Mouse (Mus musculus): ENCODE data around the gene Foxred2. TPM values are rescaled to one million over a fixed set of nuclear protein-coding genes. Genes with fewer than 3 reads are reported as not detected.

Foxred2 gene
- polyA plus RNA-seq, 1 experiment from 2014 or later: 1.7 TPM

DNA sequence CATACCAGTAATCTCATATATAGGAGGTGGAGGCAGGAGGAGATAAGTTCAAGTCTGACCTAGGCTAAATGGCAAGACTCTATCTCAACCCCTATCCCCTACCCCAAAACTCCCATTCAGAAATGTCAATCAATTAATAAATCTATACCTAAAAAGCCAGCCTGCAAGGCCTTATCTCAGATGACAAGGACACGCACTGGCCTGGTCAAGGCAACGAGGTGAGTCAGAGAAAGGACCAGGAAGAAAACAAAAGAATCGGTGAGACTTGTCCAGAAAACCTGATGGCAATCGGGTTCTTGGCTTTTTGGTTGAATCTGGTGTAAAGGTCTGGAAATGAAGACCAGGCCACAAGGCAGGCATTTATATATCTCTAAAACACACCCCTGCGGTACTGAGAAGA, 29.6 kb downstream of the Foxred2 start:
- Histone ChIP-seq H3K4me3 (peak overlapping the region; percentile 82), H3K27me3 (replicated peaks) (no peaks in the 10 kb centered on the region), H3K4me2 (peak overlapping the region; percentile 88)

DNA sequence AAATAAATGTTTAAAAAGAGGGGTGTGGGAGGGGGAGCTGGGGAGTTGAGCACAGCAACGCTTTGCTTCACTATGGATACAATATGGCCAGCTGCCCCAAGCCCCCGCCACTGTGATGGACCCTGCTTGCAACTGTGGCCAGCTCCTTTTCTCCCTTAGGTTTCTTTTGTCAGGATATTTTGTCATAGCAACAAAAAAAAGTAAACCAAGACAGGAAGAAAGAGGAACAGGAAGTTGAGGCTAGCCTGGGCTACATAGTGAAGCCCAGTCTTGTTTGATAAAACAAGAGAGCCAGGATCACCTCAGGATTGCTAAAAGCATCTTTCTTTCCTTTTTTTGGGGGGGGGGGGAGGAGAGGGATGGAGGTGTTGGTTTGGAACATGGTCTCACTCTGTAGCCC, 31.3 kb downstream of the Foxred2 start:
- Histone ChIP-seq H3K9me3 (replicated peaks) (no peaks in the 10 kb centered on the region), H3K4me1 (peaks cover 41% of the 10 kb centered on the region), H3K27me3 (replicated peaks) (no peaks in the 10 kb centered on the region), H3K9ac (no peak overlapping the region), H3K36me3 (peaks cover 76% of the 10 kb centered on the region), H3K4me2 (no peak overlapping the region), H3K4me3 (no peak overlapping the region), H3K27ac (no peak overlapping the region)
- no peak for ATAC-seq
- 84% methylated on average over 2 of the region's 2 CpGs for WGBS (ENCODE audit: insufficient replicate concordance)

More for the DNA sequence above, 29.6 kb downstream of the Foxred2 start:
- 71% methylated on average over 5 of the region's 5 CpGs for WGBS (ENCODE audit: insufficient replicate concordance)
- H3K4me1 ChIP-seq: peaks cover 54% of the 10 kb centered on the region
- no peaks in the 10 kb centered on the region for H3K9me3 ChIP-seq (replicated peaks)
- peak overlapping the region; percentile 16; the same call in 1 of the 2 replicates for H3K27ac ChIP-seq
- ATAC-seq: no peak
- H3K36me3 ChIP-seq: peaks cover 59% of the 10 kb centered on the region
- H3K9ac ChIP-seq: no peak overlapping the region; the same call in 1 of the 2 replicates

DNA sequence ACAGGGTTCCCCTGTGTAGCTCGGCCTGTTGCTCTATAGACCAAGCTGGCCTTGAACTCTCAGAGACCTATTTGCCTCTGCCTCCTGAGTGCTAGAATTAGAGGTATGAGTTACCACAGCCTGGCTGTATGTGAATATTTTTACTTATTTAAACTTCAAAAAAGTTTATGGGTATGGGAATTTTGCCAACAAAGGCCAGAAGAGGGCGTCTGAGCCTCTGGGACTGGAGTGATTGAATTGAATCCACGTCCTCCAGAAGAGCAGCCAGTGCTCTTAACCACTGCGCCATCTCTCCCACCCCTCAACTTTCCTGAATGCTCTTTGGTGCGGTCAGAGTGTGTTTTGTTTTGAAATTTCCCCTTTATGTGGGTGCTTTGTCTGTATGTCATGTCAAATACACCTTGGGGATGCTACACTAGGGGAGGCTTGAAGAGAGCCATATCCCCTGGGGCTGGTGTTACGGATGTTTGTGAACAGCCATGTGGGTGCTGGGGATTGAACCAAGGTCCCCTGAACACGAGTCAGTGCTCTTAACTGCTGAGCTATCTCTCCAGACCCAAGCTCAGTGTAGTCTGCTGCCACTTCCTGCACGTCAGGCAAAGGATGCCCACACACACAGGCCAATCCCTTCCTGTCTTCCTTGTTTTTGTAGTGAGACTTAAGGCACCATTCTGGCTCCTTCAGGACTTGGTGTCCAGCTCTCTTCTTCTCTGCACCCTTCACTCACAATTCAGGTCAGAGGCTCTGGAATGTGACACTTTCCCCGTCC, 33.1 kb downstream of the Foxred2 start:
- H3K9ac ChIP-seq: no peak overlapping the region
- H3K27me3 ChIP-seq (replicated peaks): no peaks in the 10 kb centered on the region
- no peak for ATAC-seq
- no peak overlapping the region for H3K4me3 ChIP-seq
- H3K4me2 ChIP-seq: no peak overlapping the region
- WGBS (ENCODE audit: insufficient replicate concordance): 65% methylated on average over 9 of the region's 9 CpGs
- H3K27ac ChIP-seq: peak overlapping the region; percentile 21
- H3K4me1 ChIP-seq: peaks cover 31% of the 10 kb centered on the region
- peaks cover 92% of the 10 kb centered on the region for H3K36me3 ChIP-seq
- H3K9me3 ChIP-seq (replicated peaks): no peaks in the 10 kb centered on the region

DNA sequence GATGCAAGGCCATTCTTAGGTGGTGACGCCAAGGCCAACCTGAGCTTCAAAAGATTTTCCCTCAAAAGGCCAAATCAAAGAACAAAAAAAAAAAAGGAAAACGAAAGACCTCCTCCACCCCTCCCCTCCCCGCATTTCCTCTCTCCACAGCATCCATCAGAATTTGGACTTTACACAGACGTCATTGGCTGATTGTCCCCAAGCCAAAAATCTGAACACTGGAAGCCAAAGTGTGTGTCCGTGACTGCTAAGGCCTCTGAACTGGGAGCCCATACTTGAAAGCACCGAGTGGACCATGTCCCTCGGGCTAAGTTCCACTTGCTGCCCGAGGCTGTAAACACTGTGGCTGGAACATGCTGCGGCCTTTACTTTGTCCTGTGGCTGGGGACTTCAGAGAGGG, 33.8 kb downstream of the Foxred2 start:
- Histone ChIP-seq H3K4me1 (peaks cover 24% of the 10 kb centered on the region), H3K4me2 (no peak overlapping the region), H3K9ac (no peak overlapping the region), H3K36me3 (peaks cover 99% of the 10 kb centered on the region), H3K9me3 (replicated peaks) (no peaks in the 10 kb centered on the region), H3K27me3 (replicated peaks) (no peaks in the 10 kb centered on the region), H3K27ac (peak overlapping the region; percentile 36; the same call in 1 of the 2 replicates), H3K4me3 (no peak overlapping the region)
- ATAC-seq: no peak
- 67% methylated on average over 9 of the region's 9 CpGs for WGBS (ENCODE audit: insufficient replicate concordance)

DNA sequence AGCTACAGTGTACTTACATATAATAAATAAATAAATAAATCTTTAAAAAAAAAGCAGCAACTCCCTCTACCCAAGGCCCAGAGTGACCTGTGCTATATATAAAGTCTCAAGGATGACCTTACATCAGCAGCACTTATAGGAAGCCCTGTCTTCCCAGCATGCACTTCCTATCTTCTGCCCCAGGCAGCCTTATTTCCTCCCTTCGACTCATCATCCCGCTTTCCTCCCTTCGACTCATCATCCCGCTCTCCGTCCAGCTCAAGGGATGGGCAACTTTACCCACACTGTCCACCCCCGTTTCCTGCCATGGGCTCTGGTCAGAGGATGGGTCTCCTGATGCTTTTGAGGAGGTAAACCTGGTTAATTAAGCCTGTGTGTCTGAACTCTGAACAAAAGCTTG, 34.9 kb downstream of the Foxred2 start:
- Histone ChIP-seq H3K4me1 (peaks cover 14% of the 10 kb centered on the region), H3K9ac (no peak overlapping the region), H3K4me3 (no peak overlapping the region), H3K36me3 (peaks cover 97% of the 10 kb centered on the region), H3K27ac (peak overlapping the region; percentile 36; the same call in 1 of the 2 replicates), H3K27me3 (replicated peaks) (no peaks in the 10 kb centered on the region), H3K9me3 (replicated peaks) (no peaks in the 10 kb centered on the region), H3K4me2 (no peak overlapping the region)
- ATAC-seq: no peak
- 75% methylated on average over 6 of the region's 6 CpGs for WGBS (ENCODE audit: insufficient replicate concordance)

DNA sequence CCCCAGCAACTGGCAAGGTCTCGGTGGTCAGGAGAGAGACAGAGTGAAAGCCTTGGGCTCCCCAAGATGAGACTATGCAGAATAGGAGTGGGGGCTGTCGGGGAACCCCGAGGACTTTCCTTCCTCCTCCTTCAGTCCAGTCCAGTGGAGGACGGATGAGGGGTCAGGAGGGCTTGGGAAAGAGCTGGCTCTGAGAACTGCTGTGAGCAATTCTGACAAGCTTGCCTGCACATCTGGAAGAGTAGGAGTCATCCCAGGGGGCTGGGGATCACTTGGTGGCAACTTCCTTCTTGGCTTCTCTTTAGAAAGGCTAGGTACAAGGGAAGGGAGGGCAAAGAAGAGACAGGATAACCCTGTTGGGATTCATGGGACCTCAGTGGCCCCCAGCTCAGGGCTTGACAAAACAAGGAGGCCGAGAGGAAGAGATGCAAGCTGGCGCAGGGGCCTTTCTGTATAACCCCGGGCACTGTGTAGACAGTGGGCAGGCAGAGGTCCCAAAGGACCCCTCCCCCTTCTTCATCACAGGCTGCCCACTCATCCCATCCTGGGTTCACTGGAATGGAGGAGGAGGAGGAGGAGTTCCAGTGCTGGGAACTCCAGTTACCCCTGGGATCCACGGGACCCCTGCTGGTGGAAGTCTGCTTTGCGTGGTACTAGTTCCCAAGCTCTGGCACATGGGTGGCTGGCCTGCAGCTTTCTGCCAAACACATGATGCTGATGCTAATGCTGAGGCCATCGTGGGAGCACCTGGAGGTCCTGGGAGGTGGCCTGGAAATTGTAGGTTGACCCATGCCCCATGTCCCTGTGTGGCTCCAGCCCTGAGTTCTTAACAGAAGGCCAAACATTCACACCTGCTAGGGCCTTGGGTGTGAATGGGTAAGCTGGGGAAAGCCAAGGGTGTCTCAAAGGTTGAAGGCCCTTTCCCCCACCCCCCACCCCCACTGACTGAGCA, 35.7 kb downstream of the Foxred2 start:
- no peak overlapping the region for H3K27ac ChIP-seq
- no peaks in the 10 kb centered on the region for H3K27me3 ChIP-seq (replicated peaks)
- 80% methylated on average over 10 of the region's 10 CpGs for WGBS (ENCODE audit: insufficient replicate concordance)
- no peaks in the 10 kb centered on the region for H3K9me3 ChIP-seq (replicated peaks)
- no peak overlapping the region for H3K4me2 ChIP-seq
- no peak overlapping the region for H3K4me3 ChIP-seq
- H3K9ac ChIP-seq: no peak overlapping the region
- no peak for ATAC-seq
- peaks cover 10% of the 10 kb centered on the region; the same call in 1 of the 2 replicates for H3K4me1 ChIP-seq
- H3K36me3 ChIP-seq: peaks cover 97% of the 10 kb centered on the region

DNA sequence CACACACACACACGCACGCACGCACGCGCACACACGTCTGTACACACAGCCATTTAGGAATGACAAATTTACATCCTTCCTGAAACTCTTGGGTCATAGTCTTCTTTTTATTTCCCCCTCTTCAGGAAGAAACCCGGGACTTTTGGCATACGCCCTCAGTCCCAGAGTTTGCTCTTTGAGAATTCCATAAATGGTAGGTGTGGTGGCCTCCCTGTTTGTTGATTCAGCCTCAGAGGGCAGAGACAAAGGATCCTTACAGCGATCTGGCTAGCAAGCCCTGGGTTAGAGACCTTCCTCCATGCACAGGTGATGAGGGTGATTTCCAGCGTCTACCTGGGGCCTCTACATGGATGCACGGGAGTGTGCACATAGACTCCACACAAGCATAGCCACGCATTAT, 37.1 kb downstream of the Foxred2 start:
- no peak overlapping the region for H3K4me3 ChIP-seq
- WGBS (ENCODE audit: insufficient replicate concordance): 89% methylated on average over 12 of the region's 12 CpGs
- peaks cover 97% of the 10 kb centered on the region for H3K36me3 ChIP-seq
- H3K4me2 ChIP-seq: no peak overlapping the region
- ATAC-seq: no peak
- no peaks in the 10 kb centered on the region for H3K27me3 ChIP-seq (replicated peaks)
- H3K9ac ChIP-seq: no peak overlapping the region
- H3K4me1 ChIP-seq: peaks cover 10% of the 10 kb centered on the region; the same call in 1 of the 2 replicates
- H3K9me3 ChIP-seq (replicated peaks): no peaks in the 10 kb centered on the region
- no peak overlapping the region for H3K27ac ChIP-seq

DNA sequence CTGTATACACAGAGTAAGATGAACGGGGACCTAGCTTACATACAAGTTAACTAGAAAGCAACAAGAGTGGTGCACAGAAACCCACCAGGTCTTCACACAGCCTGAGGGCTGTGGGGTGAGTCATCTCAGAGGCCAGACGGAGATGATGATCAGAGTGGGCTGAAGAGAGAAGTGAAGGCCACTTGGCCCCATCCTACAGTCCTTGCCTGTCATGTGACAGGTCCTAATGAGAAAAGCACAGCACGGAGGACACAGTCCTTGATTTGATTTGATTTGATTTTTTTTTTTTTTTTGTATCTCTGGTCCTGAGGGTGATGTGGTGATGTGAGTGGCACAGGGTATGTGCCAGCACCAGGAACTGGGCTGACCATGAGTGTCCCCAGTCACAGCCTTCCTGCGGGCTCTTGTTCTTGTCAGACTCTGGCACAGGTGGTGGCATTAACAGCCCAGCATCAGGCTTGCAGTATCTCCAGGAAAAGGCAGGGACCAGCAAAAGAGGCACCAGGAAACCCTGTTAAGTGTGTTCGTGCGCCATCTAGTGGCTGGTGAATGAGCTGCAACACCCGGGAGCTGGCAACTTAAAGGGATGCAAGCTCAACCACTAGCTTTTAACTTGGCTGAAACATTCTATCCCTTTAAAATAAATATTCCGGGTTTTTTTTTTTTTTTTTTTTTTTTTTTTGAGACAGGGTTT, 39.5 kb downstream of the Foxred2 start:
- Histone ChIP-seq H3K36me3 (peaks cover 80% of the 10 kb centered on the region), H3K4me1 (peaks cover 17% of the 10 kb centered on the region), H3K4me2 (no peak overlapping the region), H3K9ac (no peak overlapping the region), H3K9me3 (replicated peaks) (no peaks in the 10 kb centered on the region), H3K27ac (no peak overlapping the region), H3K27me3 (replicated peaks) (no peaks in the 10 kb centered on the region), H3K4me3 (no peak overlapping the region)
- ATAC-seq: no peak
- WGBS (ENCODE audit: insufficient replicate concordance): 35% methylated on average over 8 of the region's 8 CpGs

DNA sequence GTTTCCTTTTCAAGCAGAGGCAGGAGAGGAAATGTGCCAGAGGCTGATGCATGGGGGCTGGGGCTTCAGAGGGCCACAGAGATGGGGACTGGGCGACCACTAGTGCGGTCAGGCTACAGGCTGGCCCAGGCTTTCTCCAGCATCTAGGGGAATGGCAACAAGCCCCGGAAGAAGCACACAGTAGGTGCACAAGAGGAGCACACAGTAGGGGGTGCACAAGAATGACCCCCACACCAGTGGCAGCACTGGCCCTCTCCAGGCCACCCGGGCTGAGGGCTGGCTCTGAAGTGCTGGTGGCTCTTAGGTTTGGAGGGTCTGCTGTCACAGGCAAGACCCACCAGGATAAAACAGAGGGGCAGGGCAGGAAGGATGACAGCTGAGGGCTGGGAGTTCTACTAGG, 41.2 kb downstream of the Foxred2 start:
- H3K4me1 ChIP-seq: peaks cover 13% of the 10 kb centered on the region; the same call in 1 of the 2 replicates
- H3K9me3 ChIP-seq (replicated peaks): no peaks in the 10 kb centered on the region
- no peak overlapping the region for H3K27ac ChIP-seq
- no peak overlapping the region for H3K4me2 ChIP-seq
- 86% methylated on average over 4 of the region's 4 CpGs for WGBS (ENCODE audit: insufficient replicate concordance)
- peaks cover 63% of the 10 kb centered on the region for H3K36me3 ChIP-seq
- no peak overlapping the region for H3K4me3 ChIP-seq
- no peaks in the 10 kb centered on the region for H3K27me3 ChIP-seq (replicated peaks)
- no peak for ATAC-seq
- no peak overlapping the region for H3K9ac ChIP-seq

DNA sequence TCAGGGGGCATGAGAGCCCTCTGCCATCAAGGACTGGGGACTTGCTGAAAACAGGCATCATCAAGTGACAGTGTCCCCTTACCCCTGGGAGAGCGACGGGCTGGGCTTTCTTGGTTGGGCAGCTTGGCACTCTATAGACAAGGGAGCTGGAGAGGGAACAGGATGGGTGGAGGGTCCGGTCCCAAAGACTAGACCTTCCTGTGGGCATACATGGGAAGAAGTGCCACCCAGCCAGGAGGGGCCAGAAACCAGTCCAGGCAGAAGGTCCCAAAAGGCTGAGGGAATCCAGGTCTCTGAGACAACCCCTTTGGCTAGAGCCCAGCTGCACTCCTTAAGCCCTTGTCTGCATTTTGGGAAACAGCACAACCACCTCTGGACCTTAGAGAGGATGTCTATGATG, 42.0 kb downstream of the Foxred2 start:
- Histone ChIP-seq H3K9me3 (replicated peaks) (no peaks in the 10 kb centered on the region), H3K4me2 (no peak overlapping the region), H3K4me1 (peaks cover 13% of the 10 kb centered on the region; the same call in 1 of the 2 replicates), H3K36me3 (peaks cover 56% of the 10 kb centered on the region), H3K27ac (no peak overlapping the region), H3K9ac (no peak overlapping the region), H3K4me3 (no peak overlapping the region), H3K27me3 (replicated peaks) (no peaks in the 10 kb centered on the region)
- 92% methylated on average over 3 of the region's 3 CpGs for WGBS (ENCODE audit: insufficient replicate concordance)
- ATAC-seq: no peak

DNA sequence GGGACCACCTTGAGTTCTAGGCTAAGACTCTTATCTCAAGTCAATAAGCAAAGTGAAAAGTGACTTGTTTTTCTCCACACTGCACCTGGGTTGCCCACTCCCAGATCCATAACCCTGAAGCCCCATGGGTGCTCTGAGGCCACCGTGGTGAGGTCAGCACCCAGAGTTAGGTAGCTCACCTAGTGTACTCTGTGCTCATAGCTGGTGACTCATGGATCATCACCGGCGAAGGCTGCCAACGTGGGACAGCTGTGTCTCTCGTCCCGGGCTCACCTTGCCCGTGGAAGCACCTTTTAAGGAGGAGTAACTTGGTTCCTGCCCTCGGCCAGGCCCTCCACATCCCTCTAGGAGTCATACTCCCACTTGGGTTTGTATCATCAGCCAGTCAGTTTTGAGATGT, 43.5 kb downstream of the Foxred2 start:
- no peak overlapping the region for H3K4me2 ChIP-seq
- H3K9ac ChIP-seq: no peak overlapping the region
- peak overlapping the region; percentile 55; the same call in 1 of the 2 replicates for H3K27ac ChIP-seq
- H3K27me3 ChIP-seq (replicated peaks): no peaks in the 10 kb centered on the region
- H3K36me3 ChIP-seq: peaks cover 41% of the 10 kb centered on the region
- ATAC-seq: no peak
- 80% methylated on average over 8 of the region's 8 CpGs for WGBS (ENCODE audit: insufficient replicate concordance)
- no peaks in the 10 kb centered on the region for H3K9me3 ChIP-seq (replicated peaks)
- no peak overlapping the region for H3K4me3 ChIP-seq
- peaks cover 18% of the 10 kb centered on the region for H3K4me1 ChIP-seq

All from liver, embryonic 12.5 days (tissue).